Mouse (Mus musculus) embryonic facial prominence, embryonic 11.5 days (tissue): ENCODE measurements at regions not wholly inside any gene's neighbourhood (a gene's known extent, or its start where the extent isn't known, plus 50 kb on each side); places are given as distances from the start of the nearest gene placed in this dataset.

Experiments
- ATAC-seq: fragments of 200-750 bp; cut with Nextera tagmentation; replicated peaks from 2 replicates; pipeline ENCODE4 v1.8.0; 2017; ENCODE audit warnings: low read depth; ENCODE audit not compliant: insufficient number of reproducible peaks, low FRiP score, low TSS enrichment
- DNase-seq: peaks from one replicate; pipeline ENCODE4 v3.0.0-alpha.2; 2015; ENCODE audit warnings: low spot score
- H3K27ac ChIP-seq: fragments of 300-500 bp; sonication (generic); replicated peaks from 2 replicates; pipeline ENCODE4 v1.5.1; 2014; ENCODE audit warnings: mild to moderate bottlenecking, low read depth, low read length, control low read depth
- H3K27me3 ChIP-seq: fragments of 300-500 bp; sonication (generic); 2 replicates; pipeline ENCODE4 v1.6.1; 2014; ENCODE audit warnings: mild to moderate bottlenecking, low read length, moderate library complexity, mixed read lengths; ENCODE audit not compliant: control insufficient read depth, insufficient read depth
- H3K36me3 ChIP-seq: fragments of 300-500 bp; sonication (generic); replicated peaks from 2 replicates; pipeline ENCODE4 v1.6.1; 2014; ENCODE audit warnings: low read depth, mild to moderate bottlenecking, low read length, moderate library complexity, mixed read lengths; ENCODE audit not compliant: control insufficient read depth, insufficient read depth
- H3K4me1 ChIP-seq: fragments of 300-500 bp; sonication (generic); 2 replicates; pipeline ENCODE4 v1.6.1; 2014; ENCODE audit warnings: low read length, mixed read lengths; ENCODE audit not compliant: control insufficient read depth, insufficient read depth
- H3K4me2 ChIP-seq: fragments of 300-500 bp; sonication (generic); 2 replicates; pipeline ENCODE4 v1.6.1; 2014; ENCODE audit warnings: low read depth, mild to moderate bottlenecking, control low read depth, low read length, moderate library complexity
- H3K4me3 ChIP-seq: fragments of 300-500 bp; sonication (generic); 2 replicates; pipeline ENCODE4 v1.5.1; 2014; ENCODE audit warnings: low read depth, low read length, control low read depth
- H3K9ac ChIP-seq: fragments of 300-500 bp; sonication (generic); replicated peaks from 2 replicates; pipeline ENCODE4 v1.6.1; 2014; ENCODE audit warnings: mild to moderate bottlenecking, control low read depth, low read length
- H3K9me3 ChIP-seq: fragments of 300-500 bp; sonication (generic); replicated peaks from 2 replicates; pipeline ENCODE4 v1.6.1; 2016; ENCODE audit warnings: mild to moderate bottlenecking, low read length, inconsistent platforms, mixed read lengths; ENCODE audit not compliant: control insufficient read depth
- WGBS: fragments of 180-500 bp; shearing (Covaris S2); extraction: QIAGEN DNeasy Blood & Tissue Kit; methylation state at CpG from one replicate; pipeline ENCODE4 v1.1.7; 2014; 5-methylcytosine and 5-hydroxymethylcytosine counted together

- H3K27me3 ChIP-seq, result no peaks in the 10 kb centered on the region; the same call in 1 of the 2 replicates
- H3K27ac ChIP-seq, result no peak overlapping the region
- no peaks in the 10 kb centered on the region for H3K9me3 ChIP-seq
- 89% methylated on average over 4 of the region's 4 CpGs for WGBS
- ATAC-seq (no peak), DNase-seq (no peak)
- no peak overlapping the region for H3K4me2 ChIP-seq
- no peaks in the 10 kb centered on the region for H3K36me3 ChIP-seq
- no peaks in the 10 kb centered on the region for H3K4me1 ChIP-seq
- H3K9ac ChIP-seq, result no peak overlapping the region
- no peak overlapping the region for H3K4me3 ChIP-seq
These were observed 68.6 kb upstream of the Pja1 start for GRCm38 (mm10) chrX:99539684-99540083.

- Histone ChIP-seq H3K27me3 (no peaks in the 10 kb centered on the region; the same call in 1 of the 2 replicates), H3K27ac (no peak overlapping the region), H3K4me2 (no peak overlapping the region), H3K4me1 (no peaks in the 10 kb centered on the region), H3K4me3 (no peak overlapping the region), H3K9me3 (no peaks in the 10 kb centered on the region), H3K36me3 (no peaks in the 10 kb centered on the region), H3K9ac (no peak overlapping the region)
- no peak for DNase-seq
- WGBS, result 81% methylated on average over 4 of the region's 4 CpGs
- no peak for ATAC-seq
These were observed 66.7 kb upstream of the Pja1 start for GRCm38 (mm10) chrX:99537814-99538213.

GRCm38 (mm10) chrX:99534922-99535321 lies 63.8 kb upstream of the Pja1 start:
- no peaks in the 10 kb centered on the region for H3K9me3 ChIP-seq
- no peak overlapping the region for H3K4me3 ChIP-seq
- WGBS, result 75% methylated on average over 4 of the region's 4 CpGs
- H3K4me1 ChIP-seq, result no peaks in the 10 kb centered on the region
- H3K9ac ChIP-seq, result no peak overlapping the region
- no peak for ATAC-seq
- H3K27ac ChIP-seq, result no peak overlapping the region
- no peaks in the 10 kb centered on the region; the same call in 1 of the 2 replicates for H3K27me3 ChIP-seq
- no peak for DNase-seq
- H3K36me3 ChIP-seq, result no peaks in the 10 kb centered on the region
- H3K4me2 ChIP-seq, result no peak overlapping the region

GRCm38 (mm10) chrX:99531154-99531553 lies 60.1 kb upstream of the Pja1 start:
- H3K4me2 ChIP-seq, result no peak overlapping the region
- H3K4me3 ChIP-seq, result no peak overlapping the region
- no peak overlapping the region for H3K9ac ChIP-seq
- H3K36me3 ChIP-seq, result no peaks in the 10 kb centered on the region
- no peaks in the 10 kb centered on the region; the same call in 1 of the 2 replicates for H3K27me3 ChIP-seq
- no peaks in the 10 kb centered on the region for H3K4me1 ChIP-seq
- H3K9me3 ChIP-seq, result no peaks in the 10 kb centered on the region
- H3K27ac ChIP-seq, result no peak overlapping the region
- DNase-seq, result no peak
- ATAC-seq, result no peak
- 69% methylated on average over 3 of the region's 3 CpGs for WGBS

DNA sequence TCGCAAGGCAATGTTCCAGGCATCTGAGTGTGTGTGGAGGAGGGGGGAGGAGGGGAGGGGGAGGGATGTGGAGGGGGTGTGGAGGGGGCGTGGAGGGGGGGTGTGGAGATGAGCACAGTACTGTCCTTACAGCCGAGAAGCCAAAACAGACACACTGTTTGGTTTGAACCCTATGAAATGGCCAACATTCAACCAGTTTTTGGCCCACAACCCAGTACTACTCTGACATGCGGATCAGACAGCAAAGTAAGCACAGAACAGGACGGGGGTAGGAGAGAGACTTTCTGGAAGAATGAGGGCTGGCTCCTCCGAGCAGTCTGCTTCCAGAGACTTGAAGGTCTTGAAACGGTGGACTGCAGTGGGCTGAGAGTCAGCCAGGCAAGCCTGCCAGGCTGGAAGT lies 59.4 kb upstream of the Pja1 start:
- no peaks in the 10 kb centered on the region for H3K9me3 ChIP-seq
- H3K4me2 ChIP-seq, result no peak overlapping the region
- H3K4me1 ChIP-seq, result no peaks in the 10 kb centered on the region
- DNase-seq (no peak), ATAC-seq (no peak)
- no peaks in the 10 kb centered on the region; the same call in 1 of the 2 replicates for H3K27me3 ChIP-seq
- no peak overlapping the region for H3K4me3 ChIP-seq
- no peak overlapping the region for H3K9ac ChIP-seq
- H3K36me3 ChIP-seq, result no peaks in the 10 kb centered on the region
- 81% methylated on average over 7 of the region's 7 CpGs for WGBS
- H3K27ac ChIP-seq, result no peak overlapping the region

- WGBS, result 28% methylated on average over 6 of the region's 6 CpGs
- 0 out of 2 replicates have a peak, but pooled peaks cover 2% of the 10 kb centered on the region for H3K27me3 ChIP-seq
- no peak overlapping the region for H3K27ac ChIP-seq
These were observed 52.2 kb upstream of the Pja1 start for GRCm38 (mm10) chrX:99523306-99523705.

GRCm38 (mm10) chrX:99522830-99523229 lies 51.8 kb upstream of the Pja1 start:
- Histone ChIP-seq H3K9me3 (no peaks in the 10 kb centered on the region), H3K4me3 (no peak overlapping the region), H3K27ac (no peak overlapping the region), H3K27me3 (0 out of 2 replicates have a peak, but pooled peaks cover 2% of the 10 kb centered on the region), H3K4me1 (no peaks in the 10 kb centered on the region), H3K4me2 (no peak overlapping the region), H3K9ac (no peak overlapping the region), H3K36me3 (no peaks in the 10 kb centered on the region)
- peak; percentile 57 for ATAC-seq
- WGBS, result 24% methylated on average over 5 of the region's 5 CpGs
- DNase-seq, result peak; percentile 79

More at GRCm38 (mm10) chrX:99523306-99523705, 52.2 kb upstream of the Pja1 start:
- Histone ChIP-seq H3K9ac (no peak overlapping the region), H3K4me3 (no peak overlapping the region), H3K4me2 (no peak overlapping the region), H3K4me1 (no peaks in the 10 kb centered on the region), H3K9me3 (no peaks in the 10 kb centered on the region), H3K36me3 (no peaks in the 10 kb centered on the region)
- DNase-seq (no peak), ATAC-seq (no peak)

DNA sequence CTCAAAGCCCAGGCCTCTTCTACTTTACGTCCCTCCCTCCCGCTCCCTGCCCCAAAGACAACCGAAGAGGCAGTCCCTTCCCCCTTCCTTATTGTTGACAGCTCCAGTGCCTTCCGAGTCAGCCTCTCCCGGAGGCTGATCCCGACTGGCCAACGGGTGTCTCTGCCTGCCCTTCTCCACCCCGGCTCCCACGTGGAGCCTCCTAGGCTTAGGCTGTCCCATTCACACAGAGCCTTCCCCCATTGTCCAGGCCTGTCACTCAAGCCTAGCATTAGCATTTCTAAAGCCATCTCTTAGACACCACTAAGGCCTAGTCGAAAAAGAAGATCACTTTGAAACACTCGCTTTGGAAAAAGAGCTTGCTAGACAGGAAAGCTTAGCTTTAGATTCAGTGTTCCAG lies 51.2 kb upstream of the Pja1 start:
- Histone ChIP-seq H3K9ac (no peak overlapping the region), H3K4me3 (no peak overlapping the region), H3K4me1 (no peaks in the 10 kb centered on the region), H3K27me3 (peaks cover 4% of the 10 kb centered on the region; the same call in 1 of the 2 replicates), H3K36me3 (no peaks in the 10 kb centered on the region), H3K4me2 (no peak overlapping the region), H3K9me3 (no peaks in the 10 kb centered on the region), H3K27ac (no peak overlapping the region)
- peak; percentile 21 for DNase-seq
- peak; percentile 89 for ATAC-seq
- 29% methylated on average over 11 of the region's 11 CpGs for WGBS
